Mouse (Mus musculus) liver, embryonic 16.5 days (tissue): ENCODE data around the gene Olfr1413. TPM values are rescaled to one million over a fixed set of nuclear protein-coding genes. Genes with fewer than 3 reads are reported as not detected.

Experiments used
- ATAC-seq: fragments of 200-750 bp; cut with Nextera tagmentation; 2 replicates; pipeline ENCODE4 v1.8.0; 2017; ENCODE audit warnings: low read depth, mild to moderate bottlenecking, moderate number of reproducible peaks, moderate library complexity
- H3K27ac ChIP-seq: fragments of 300-500 bp; sonication (generic); 2 replicates; pipeline ENCODE4 v1.5.1; 2014; ENCODE audit warnings: mild to moderate bottlenecking, low read length
- H3K27me3 ChIP-seq: fragments of 300-500 bp; sonication (generic); 2 replicates; pipeline ENCODE4 v1.6.1; 2014; ENCODE audit warnings: low read depth, low read length, mixed read lengths; ENCODE audit not compliant: control insufficient read depth, insufficient read depth
- H3K36me3 ChIP-seq: fragments of 300-500 bp; sonication (generic); 2 replicates; pipeline ENCODE4 v1.6.1; 2014; ENCODE audit warnings: mild to moderate bottlenecking; ENCODE audit not compliant: control insufficient read depth, insufficient read depth
- H3K4me1 ChIP-seq: fragments of 300-500 bp; sonication (generic); 2 replicates; pipeline ENCODE4 v1.6.1; 2014; ENCODE audit warnings: low read depth, low read length, mixed read lengths; ENCODE audit not compliant: control insufficient read depth
- H3K4me2 ChIP-seq: fragments of 300-500 bp; sonication (generic); 2 replicates; pipeline ENCODE4 v1.6.1; 2014; ENCODE audit warnings: low read depth, low read length, mixed read lengths
- H3K4me3 ChIP-seq: fragments of 300-500 bp; sonication (generic); 2 replicates; pipeline ENCODE4 v1.5.1; 2014; ENCODE audit warnings: low read depth, mild to moderate bottlenecking, low read length
- H3K9ac ChIP-seq: fragments of 300-500 bp; sonication (generic); 2 replicates; pipeline ENCODE4 v1.6.1; 2014; ENCODE audit warnings: low read depth, low read length
- H3K9me3 ChIP-seq: fragments of 300-500 bp; sonication (generic); replicated peaks from 2 replicates; pipeline ENCODE4 v1.6.1; 2016; ENCODE audit warnings: low read length; ENCODE audit not compliant: control insufficient read depth
- WGBS: fragments of 180-500 bp; shearing (Covaris S2); extraction: QIAGEN DNeasy Blood & Tissue Kit; methylation state at CpG from one replicate; pipeline ENCODE4 v1.1.7; 2014; ENCODE audit not compliant: insufficient replicate concordance; 5-methylcytosine and 5-hydroxymethylcytosine counted together
- polyA plus RNA-seq: library from polyadenylated mRNA; unstranded; fragments of >200 nt; fragmentation: Nextera tagmentation; extraction: Ambion mirVana; gene quantifications from 2 replicates; pipeline ENCODE4 v1.2.1, GENCODE M21; 2015

Gene Olfr1413
- polyA plus RNA-seq, result not detected in 2 replicates

DNA sequence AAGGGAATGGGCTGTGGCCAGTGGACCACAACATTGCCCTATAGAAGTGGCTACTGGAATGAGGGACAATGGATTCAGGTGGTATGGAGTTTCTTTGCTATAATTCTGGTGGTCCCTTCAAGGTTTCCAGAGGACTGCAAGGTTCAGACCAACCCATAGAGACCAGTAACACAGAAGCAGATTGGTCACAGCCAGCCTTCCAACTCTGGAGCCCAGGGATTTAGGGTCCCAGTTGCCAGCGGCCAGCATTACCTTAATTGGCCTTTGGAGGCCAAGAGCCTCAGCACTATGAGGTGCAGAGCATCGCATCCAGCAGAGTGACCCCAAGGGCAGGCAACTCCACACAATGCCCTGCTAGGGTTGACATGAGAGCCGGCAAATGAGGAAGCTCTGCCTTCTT is at the start of gene Olfr1413:
TSS of gene Olfr1413 (plus strand) at position 301 of the 400 bp plus-strand sequence.
- H3K4me1 ChIP-seq, result no peaks in the 10 kb centered on the region
- H3K9me3 ChIP-seq, result no peaks in the 10 kb centered on the region
- no peaks in the 10 kb centered on the region for H3K27me3 ChIP-seq
- H3K36me3 ChIP-seq, result no peaks in the 10 kb centered on the region
- H3K4me2 ChIP-seq, result no peak within 1 kb of the TSS
- H3K9ac ChIP-seq, result no peak within 1 kb of the TSS
- H3K4me3 ChIP-seq, result no peak within 1 kb of the TSS
- WGBS, result 57% methylated on average over 3 of the region's 3 CpGs
- no peak for ATAC-seq
- no peak within 1 kb of the TSS for H3K27ac ChIP-seq

DNA sequence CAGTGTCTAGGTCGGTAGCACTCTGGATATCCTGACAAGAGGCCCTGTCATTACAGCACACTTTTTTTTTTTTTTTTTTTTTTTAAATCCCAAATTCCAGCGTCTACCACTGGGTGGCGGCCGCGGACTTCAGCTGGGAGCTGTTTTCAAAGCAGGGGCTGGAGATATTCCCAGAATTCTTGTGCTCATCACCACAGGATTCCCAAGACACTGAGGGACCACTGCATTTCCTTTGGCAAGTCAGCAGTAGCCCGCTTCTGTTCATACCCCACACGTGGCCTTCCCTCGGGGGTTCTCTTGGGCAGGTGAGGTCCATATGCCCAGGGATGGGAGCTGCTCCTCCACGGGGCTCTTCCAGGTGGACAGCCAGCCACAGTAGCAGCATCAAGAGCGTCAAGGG is 49.7 kb upstream of the Olfr1413 start:
- WGBS, result 13% methylated on average over 10 of the region's 10 CpGs
- Histone ChIP-seq H3K36me3 (no peaks in the 10 kb centered on the region), H3K4me2 (no peak overlapping the region), H3K9me3 (no peaks in the 10 kb centered on the region), H3K27ac (no peak overlapping the region), H3K4me3 (no peak overlapping the region), H3K4me1 (no peaks in the 10 kb centered on the region), H3K27me3 (no peaks in the 10 kb centered on the region), H3K9ac (no peak overlapping the region)
- ATAC-seq, result no peak

DNA sequence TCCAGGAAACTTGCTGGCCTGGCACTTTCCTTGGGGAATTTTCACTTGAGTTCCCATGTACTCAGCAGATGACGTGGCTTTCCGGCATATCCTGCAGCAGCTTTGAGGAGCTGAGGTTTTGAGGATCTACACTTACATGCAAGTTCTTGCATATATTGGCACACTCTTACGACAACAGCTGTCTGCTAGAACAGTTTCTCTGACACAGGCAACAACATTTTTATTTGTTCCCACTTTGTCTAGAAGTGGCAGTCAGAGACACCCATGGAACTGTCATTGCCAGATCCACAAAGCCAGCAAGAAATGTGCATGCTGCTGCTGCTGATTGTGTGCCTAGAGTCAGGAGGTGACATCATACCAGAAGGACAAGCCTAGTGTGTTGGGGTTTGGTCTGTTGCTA is 47.4 kb upstream of the Olfr1413 start:
- WGBS, result 71% methylated on average over 3 of the region's 3 CpGs
- no peaks in the 10 kb centered on the region for H3K36me3 ChIP-seq
- H3K4me1 ChIP-seq, result no peaks in the 10 kb centered on the region
- no peaks in the 10 kb centered on the region for H3K27me3 ChIP-seq
- H3K27ac ChIP-seq, result no peak overlapping the region
- no peak overlapping the region for H3K4me3 ChIP-seq
- no peak overlapping the region for H3K4me2 ChIP-seq
- no peak for ATAC-seq
- no peak overlapping the region for H3K9ac ChIP-seq
- H3K9me3 ChIP-seq, result no peaks in the 10 kb centered on the region

DNA sequence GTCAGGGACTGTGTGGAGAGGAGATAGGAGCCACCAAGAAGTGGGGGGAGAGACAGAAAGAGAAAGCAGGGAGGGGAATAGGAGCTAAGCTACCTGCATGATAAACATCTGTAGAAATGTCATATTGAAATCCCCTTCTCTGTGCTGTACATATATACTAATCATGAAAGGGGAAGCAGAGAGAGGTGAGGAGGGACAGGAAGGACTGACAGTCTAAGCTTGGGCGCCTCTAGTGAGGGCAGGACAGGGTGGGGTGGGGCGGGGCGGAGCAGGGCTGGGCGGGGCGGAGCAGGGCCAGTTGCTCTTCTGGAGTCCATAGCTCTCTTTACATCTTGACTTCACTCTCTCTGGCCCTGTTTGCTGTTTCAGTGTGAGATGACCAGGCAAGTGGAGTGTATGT is 34.1 kb upstream of the Olfr1413 start:
- no peaks in the 10 kb centered on the region for H3K4me1 ChIP-seq
- H3K27me3 ChIP-seq, result no peaks in the 10 kb centered on the region
- no peak for ATAC-seq
- H3K27ac ChIP-seq, result no peak overlapping the region
- H3K4me2 ChIP-seq, result no peak overlapping the region
- H3K9ac ChIP-seq, result no peak overlapping the region
- WGBS, result 17% methylated on average over 5 of the region's 5 CpGs
- no peaks in the 10 kb centered on the region for H3K9me3 ChIP-seq
- no peak overlapping the region for H3K4me3 ChIP-seq
- H3K36me3 ChIP-seq, result no peaks in the 10 kb centered on the region

DNA sequence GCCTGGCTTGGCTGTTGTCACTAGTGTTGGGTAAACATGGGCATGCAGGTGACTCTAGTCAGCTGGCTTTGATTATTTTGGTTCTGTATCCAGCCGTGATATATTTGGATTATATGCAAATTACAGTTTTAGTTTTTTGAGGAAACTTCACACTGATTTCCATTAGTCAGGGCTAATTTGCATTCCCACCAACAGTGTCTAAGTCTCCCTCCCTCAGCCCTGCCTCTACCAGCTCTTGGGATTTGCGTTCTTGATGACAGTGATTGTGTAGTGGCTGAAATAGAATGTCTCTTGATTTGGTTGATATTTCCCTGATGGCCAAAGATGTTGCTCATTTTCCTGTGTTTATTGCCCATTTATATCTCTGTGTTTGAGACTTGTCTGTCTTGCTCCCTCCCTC is 32.1 kb upstream of the Olfr1413 start:
- WGBS, result 35% methylated on average over 2 of the region's 2 CpGs
- H3K27ac ChIP-seq, result no peak overlapping the region
- no peak overlapping the region for H3K9ac ChIP-seq
- no peaks in the 10 kb centered on the region for H3K36me3 ChIP-seq
- H3K27me3 ChIP-seq, result no peaks in the 10 kb centered on the region
- no peaks in the 10 kb centered on the region for H3K4me1 ChIP-seq
- H3K4me2 ChIP-seq, result no peak overlapping the region
- H3K9me3 ChIP-seq, result no peaks in the 10 kb centered on the region
- ATAC-seq, result no peak
- no peak overlapping the region for H3K4me3 ChIP-seq

- Histone ChIP-seq H3K36me3 (no peaks in the 10 kb centered on the region), H3K4me1 (no peaks in the 10 kb centered on the region), H3K4me2 (no peak overlapping the region), H3K9me3 (no peaks in the 10 kb centered on the region), H3K4me3 (no peak overlapping the region), H3K27ac (no peak overlapping the region), H3K27me3 (no peaks in the 10 kb centered on the region), H3K9ac (no peak overlapping the region)
- WGBS, result 48% methylated on average over 2 of the region's 2 CpGs
- ATAC-seq, result no peak
Observed at GRCm38 (mm10) chr1:92545929-92546328, 25.2 kb upstream of the Olfr1413 start.

GRCm38 (mm10) chr1:92585479-92585878 is 14.4 kb downstream of the Olfr1413 start, which contains the start of gene Olfr1412:
Olfr1412 (plus strand) TSS chr1:92585779.
- Histone ChIP-seq H3K4me3 (no peak within 1 kb of the TSS), H3K4me1 (no peaks in the 10 kb centered on the region), H3K9ac (no peak within 1 kb of the TSS), H3K27me3 (no peaks in the 10 kb centered on the region), H3K4me2 (no peak within 1 kb of the TSS), H3K36me3 (no peaks in the 10 kb centered on the region), H3K9me3 (no peaks in the 10 kb centered on the region), H3K27ac (no peak within 1 kb of the TSS)
- no peak for ATAC-seq
- WGBS, result 67% methylated on average over 2 of the region's 2 CpGs

GRCm38 (mm10) chr1:92594111-92594510 is 23.0 kb downstream of the Olfr1413 start, which contains the start of gene Olfr1411:
Olfr1411 (plus strand) TSS chr1:92594411.
- no peak for ATAC-seq

GRCm38 (mm10) chr1:92596019-92596418 is 24.9 kb downstream of the Olfr1413 start:
- Histone ChIP-seq H3K9me3 (no peaks in the 10 kb centered on the region), H3K36me3 (no peaks in the 10 kb centered on the region), H3K4me3 (no peak overlapping the region), H3K4me1 (no peaks in the 10 kb centered on the region), H3K27me3 (no peaks in the 10 kb centered on the region), H3K27ac (no peak overlapping the region), H3K4me2 (no peak overlapping the region), H3K9ac (no peak overlapping the region)
- ATAC-seq, result no peak
- WGBS, result 51% methylated on average over 3 of the region's 3 CpGs

More at GRCm38 (mm10) chr1:92594111-92594510, 23.0 kb downstream of the Olfr1413 start, which contains the start of gene Olfr1411:
- no peaks in the 10 kb centered on the region for H3K4me1 ChIP-seq
- H3K9me3 ChIP-seq, result no peaks in the 10 kb centered on the region
- no peak within 1 kb of the TSS for H3K9ac ChIP-seq
- H3K4me2 ChIP-seq, result no peak within 1 kb of the TSS
- no peak within 1 kb of the TSS for H3K4me3 ChIP-seq
- no peak within 1 kb of the TSS for H3K27ac ChIP-seq
- H3K27me3 ChIP-seq, result no peaks in the 10 kb centered on the region
- no peaks in the 10 kb centered on the region for H3K36me3 ChIP-seq
